Mouse (Mus musculus): Measurements from ENCODE around the gene Nupl2. TPM values are rescaled to one million over a fixed set of nuclear protein-coding genes. Genes with fewer than 3 reads are reported as not detected.

Nupl2 gene
- total RNA-seq, 4 experiments from 2014 or later, result 7.0 to 9.2 (median 7.9) TPM

- DNase-seq (ENCODE audit: low spot score), result no peak
Observed at GRCm38 (mm10) chr5:24208505-24208904, 43.7 kb downstream of the Nupl2 start.

GRCm38 (mm10) chr5:24213861-24214546 is 49.2 kb downstream of the Nupl2 start:
- DNase-seq (ENCODE audit: low spot score), result no peak

DNA sequence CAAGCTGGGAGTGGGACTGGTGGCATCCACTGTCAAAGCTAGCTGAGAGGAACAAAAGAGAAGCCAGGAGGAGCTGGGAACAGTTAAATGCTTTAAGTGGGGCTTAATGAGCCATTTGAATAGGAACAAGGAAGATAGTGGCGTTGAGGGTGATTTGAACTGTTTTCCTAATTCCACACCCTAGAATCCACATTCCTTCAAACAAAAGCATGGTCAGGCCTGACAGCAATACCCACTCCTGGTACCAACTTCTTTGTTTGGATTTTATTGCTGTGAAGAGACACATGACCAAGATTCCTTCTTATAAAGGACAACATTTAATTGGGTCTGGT is 49.8 kb downstream of the Nupl2 start:
- DNase-seq (ENCODE audit: low spot score), result no peak

GRCm38 (mm10) chr5:24214900-24215299 is 50.1 kb downstream of the Nupl2 start:
- DNase-seq (ENCODE audit: low spot score), result no peak

Other genes starting within 250 kb of the Nupl2 start
- gene Fam126a, start 134.3 kb upstream of the Nupl2 start, total RNA-seq (2022), result 10 to 100 TPM; 35.2 to 41.5 (median 37.2) TPM
- gene Klhl7, start 64.4 kb upstream of the Nupl2 start, total RNA-seq (2022), result 10 to 100 TPM; 44.2 to 57.4 (median 49.0) TPM
- gene Kcnh2, start 186.6 kb downstream of the Nupl2 start, total RNA-seq (2022), result 10 to 100 TPM; 48.8 to 95.2 (median 71.0) TPM
- 10 to 100 TPM; 21.4 to 26.9 (median 23.8) TPM for gene Nos3, start 199.8 kb downstream of the Nupl2 start, total RNA-seq (2022)
- 1 to 10 TPM in 2 of 4 experiments, under 1 TPM in 2; 0.73 to 1.7 (median 1.1) TPM for gene Atg9b, start 227.2 kb downstream of the Nupl2 start, total RNA-seq (2022)
- gene Abcb8, start 228.7 kb downstream of the Nupl2 start, total RNA-seq (2022), result 100 to 1,000 TPM in 2 of 4 experiments, 10 to 100 TPM in 2; 96.5 to 106 (median 101) TPM
- under 1 TPM in 1 of 4 experiments, not detected in 3; 0.16 TPM for gene Asic3, start 248.4 kb downstream of the Nupl2 start, total RNA-seq (2022)

All from heart, adult 8-10 months (tissue).